Mouse (Mus musculus): ENCODE data around the gene A930009A15Rik.

Gene A930009A15Rik

DNA sequence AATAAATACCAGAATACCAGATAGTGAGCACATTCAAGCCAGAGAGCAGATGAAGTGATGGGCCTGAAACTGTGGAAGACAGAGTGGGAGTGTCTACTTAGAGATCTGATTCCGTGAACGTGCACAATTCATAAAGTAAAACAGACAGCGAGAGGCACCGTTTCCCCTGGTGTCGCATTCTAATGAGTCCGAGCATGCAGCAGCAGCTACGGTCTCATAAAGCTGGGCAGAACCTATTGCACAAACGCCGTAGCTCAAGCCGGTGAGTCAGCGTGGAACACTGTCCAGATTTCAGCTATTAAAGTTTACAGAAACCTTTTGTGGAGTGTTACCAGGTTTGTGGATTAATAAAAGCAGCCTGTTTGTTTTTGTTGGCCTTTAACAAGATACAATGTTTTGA lies 23.4 kb downstream of the A930009A15Rik start:
- Histone ChIP-seq H3K27me3 (ENCODE audit: control insufficient read depth, insufficient read depth, low read length, poor library complexity, severe bottlenecking) (no peaks in the 10 kb centered on the region), H3K36me3 (ENCODE audit: control insufficient read depth, insufficient read depth, low read length, poor library complexity, severe bottlenecking) (no peaks in the 10 kb centered on the region)
- no peak for DNase-seq (ENCODE audit: low read depth, low spot score)

DNA sequence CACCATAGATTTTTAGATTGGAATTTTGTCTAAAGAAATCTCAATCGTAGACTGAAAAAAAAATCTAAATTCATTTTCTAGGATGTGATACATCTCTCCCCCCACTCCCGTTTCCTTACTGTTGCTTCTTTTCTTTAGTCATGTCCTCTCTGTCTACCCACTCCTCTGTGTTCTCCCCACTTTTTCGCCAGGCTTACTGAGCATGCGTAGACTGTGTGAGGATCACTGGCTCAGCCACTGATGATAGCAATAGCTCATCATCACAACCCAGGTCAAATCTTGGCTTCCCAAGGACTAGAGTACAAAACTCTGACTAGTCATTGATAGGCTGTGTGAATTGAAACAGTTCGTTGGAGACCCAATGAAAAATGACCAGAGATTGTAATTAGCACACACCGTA lies 23.9 kb downstream of the A930009A15Rik start:
- H3K36me3 ChIP-seq (ENCODE audit: control insufficient read depth, insufficient read depth, low read length, poor library complexity, severe bottlenecking), result no peaks in the 10 kb centered on the region
- no peak for DNase-seq (ENCODE audit: low read depth, low spot score)
- H3K27me3 ChIP-seq (ENCODE audit: control insufficient read depth, insufficient read depth, low read length, poor library complexity, severe bottlenecking), result no peaks in the 10 kb centered on the region

DNA sequence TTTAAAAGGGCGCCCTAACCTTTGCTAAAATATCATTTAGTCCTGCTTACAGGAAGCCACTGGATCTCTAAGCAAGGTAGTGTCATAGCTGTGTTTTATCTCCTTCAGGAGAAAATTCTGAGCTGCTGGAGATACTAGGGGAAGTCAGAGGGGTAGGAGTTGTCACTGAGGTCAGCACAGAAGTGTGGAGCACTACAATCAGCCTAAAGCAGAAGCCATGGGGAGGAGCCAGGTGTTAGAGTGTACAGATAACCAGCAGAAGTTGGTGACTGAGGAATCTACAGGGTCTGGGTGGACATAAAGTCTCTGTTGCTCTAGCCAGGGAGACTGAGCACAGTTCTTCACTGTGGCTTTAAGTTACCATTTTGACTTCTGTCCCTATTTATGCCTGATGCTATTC lies 26.0 kb downstream of the A930009A15Rik start:
- no peaks in the 10 kb centered on the region for H3K27me3 ChIP-seq (ENCODE audit: control insufficient read depth, insufficient read depth, low read length, poor library complexity, severe bottlenecking)
- no peak for DNase-seq (ENCODE audit: low read depth, low spot score)

DNA sequence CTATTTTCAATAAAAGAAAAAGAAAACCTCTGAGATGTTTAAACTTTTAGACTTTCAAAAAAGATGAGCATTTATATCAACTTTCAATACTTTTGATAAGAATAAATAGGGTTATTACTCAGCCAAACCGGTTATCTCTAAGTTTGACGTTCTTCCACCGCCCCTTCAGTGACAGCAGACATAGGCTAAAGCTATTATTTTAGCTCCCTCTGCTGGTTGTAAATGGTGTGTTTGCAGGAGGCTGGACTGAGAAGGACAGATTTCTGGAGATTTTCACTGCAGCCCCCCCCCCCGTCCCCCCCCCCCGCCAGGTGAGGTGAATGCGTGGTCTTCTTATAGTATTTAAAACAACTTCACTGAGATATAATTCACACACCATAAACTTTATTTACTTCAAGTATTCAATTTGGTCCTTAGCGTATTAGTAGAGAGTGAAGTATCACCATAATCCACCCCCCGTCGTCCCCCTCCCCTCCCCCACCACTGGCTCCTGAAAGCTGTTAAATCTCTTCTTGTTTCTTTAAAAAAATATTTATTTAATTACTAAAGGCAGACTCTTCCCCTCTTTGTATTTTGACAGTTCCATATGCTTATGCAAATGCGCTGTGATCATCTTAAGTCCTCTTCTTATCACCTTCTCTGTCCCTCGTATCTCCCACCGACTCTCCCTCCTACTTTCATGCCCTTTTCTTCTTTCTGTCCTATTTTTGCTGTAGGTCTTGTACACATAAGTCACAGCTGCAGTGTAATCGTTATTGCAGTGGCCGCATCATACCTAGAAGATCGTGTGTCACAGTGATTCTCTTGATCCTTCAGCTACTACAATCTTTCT lies 47.9 kb downstream of the A930009A15Rik start:
- H3K36me3 ChIP-seq (ENCODE audit: control insufficient read depth, insufficient read depth, low read length, poor library complexity, severe bottlenecking), result no peaks in the 10 kb centered on the region
- DNase-seq (ENCODE audit: low read depth, low spot score), result peak; percentile 72
- H3K27me3 ChIP-seq (ENCODE audit: control insufficient read depth, insufficient read depth, low read length, poor library complexity, severe bottlenecking), result no peaks in the 10 kb centered on the region

More for the DNA sequence above, 26.0 kb downstream of the A930009A15Rik start:
- no peaks in the 10 kb centered on the region for H3K36me3 ChIP-seq (ENCODE audit: control insufficient read depth, insufficient read depth, low read length, poor library complexity, severe bottlenecking)

DNA sequence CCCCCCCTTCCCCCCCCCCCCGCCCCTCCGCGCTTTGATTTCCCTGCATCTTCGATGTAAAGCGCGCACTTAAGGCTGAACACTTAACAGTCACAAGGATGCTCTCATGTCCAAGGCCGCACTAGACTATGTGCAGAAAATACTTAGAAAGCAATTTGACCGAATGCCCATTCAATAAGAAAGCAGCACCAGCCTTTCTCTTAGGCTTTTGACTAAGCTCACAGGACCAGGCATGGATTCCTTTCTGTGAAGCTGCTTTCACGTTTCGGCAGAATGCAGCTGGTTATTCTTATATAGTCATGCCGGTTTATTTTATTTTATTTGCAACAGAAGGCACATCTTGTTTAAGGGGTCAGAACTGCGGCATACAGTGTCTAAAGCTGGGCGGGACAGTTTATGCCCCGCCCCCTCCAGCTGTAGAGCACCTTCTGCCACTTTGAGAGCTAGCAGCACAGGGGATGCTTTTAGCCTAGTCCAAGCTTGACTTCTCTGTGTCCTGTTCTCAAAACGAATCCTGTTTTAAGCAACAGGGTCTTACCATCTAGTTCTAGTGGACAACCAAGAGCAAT lies 48.6 kb downstream of the A930009A15Rik start:
- DNase-seq (ENCODE audit: low read depth, low spot score), result peak; percentile 2
- no peaks in the 10 kb centered on the region for H3K36me3 ChIP-seq (ENCODE audit: control insufficient read depth, insufficient read depth, low read length, poor library complexity, severe bottlenecking)

DNA sequence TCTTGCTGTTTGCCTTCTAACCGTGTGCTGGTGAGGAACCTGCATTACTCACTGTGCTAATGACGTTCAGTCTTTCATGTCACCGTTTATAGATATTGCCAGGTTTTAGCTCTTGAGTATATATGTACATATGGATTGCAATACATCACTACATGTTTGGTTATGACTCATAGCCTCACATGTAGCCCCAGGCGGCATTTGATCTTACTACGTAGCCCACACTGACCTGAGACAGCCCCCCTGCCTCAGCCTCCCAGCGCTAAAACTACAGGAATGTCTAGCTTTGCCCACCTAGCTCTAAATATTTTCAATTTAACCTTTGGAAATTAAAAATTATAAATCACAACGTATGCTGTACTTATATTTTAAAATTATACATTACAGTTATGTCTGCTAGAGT lies 53.7 kb downstream of the A930009A15Rik start:
- DNase-seq (ENCODE audit: low read depth, low spot score), result no peak
- H3K36me3 ChIP-seq (ENCODE audit: control insufficient read depth, insufficient read depth, low read length, poor library complexity, severe bottlenecking), result no peaks in the 10 kb centered on the region
- no peaks in the 10 kb centered on the region for H3K27me3 ChIP-seq (ENCODE audit: control insufficient read depth, insufficient read depth, low read length, poor library complexity, severe bottlenecking)

More for the DNA sequence above, 48.6 kb downstream of the A930009A15Rik start:
- no peaks in the 10 kb centered on the region for H3K27me3 ChIP-seq (ENCODE audit: control insufficient read depth, insufficient read depth, low read length, poor library complexity, severe bottlenecking)

DNA sequence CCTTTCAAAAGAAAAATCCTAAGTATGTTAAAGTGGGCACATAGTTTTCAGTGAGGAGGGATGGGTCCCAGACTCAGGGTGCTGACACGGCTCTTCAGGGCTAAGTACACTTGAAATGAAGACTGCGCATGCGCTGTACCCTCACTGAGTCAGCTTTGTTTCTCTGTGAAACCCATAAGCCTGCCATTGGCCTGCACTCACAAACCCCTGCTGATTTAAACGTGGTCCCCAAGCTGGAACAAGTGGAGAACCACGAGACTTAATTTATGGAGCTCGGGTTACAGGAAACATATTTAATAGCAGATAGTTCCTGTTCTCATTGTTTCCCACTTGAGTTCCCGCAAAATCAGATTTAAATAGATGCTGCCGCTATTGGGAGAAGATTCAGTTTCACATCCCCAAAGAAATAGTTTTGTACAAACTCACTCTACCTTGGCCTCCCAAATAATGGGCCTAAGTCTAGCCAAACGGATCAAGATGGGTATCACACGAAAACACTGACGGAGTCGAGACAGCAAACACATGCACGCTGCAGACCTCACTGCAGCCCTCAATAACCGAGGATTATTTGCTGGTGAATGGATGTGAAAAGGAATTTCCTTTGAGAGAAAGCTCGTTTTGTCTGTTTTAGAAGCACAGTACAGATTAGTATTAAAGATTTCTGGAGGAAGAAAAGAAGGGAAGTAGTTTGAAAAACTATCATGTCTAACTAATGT lies 54.3 kb downstream of the A930009A15Rik start:
- no peaks in the 10 kb centered on the region for H3K36me3 ChIP-seq (ENCODE audit: control insufficient read depth, insufficient read depth, low read length, poor library complexity, severe bottlenecking)
- peak; percentile 46 for DNase-seq (ENCODE audit: low read depth, low spot score)

DNA sequence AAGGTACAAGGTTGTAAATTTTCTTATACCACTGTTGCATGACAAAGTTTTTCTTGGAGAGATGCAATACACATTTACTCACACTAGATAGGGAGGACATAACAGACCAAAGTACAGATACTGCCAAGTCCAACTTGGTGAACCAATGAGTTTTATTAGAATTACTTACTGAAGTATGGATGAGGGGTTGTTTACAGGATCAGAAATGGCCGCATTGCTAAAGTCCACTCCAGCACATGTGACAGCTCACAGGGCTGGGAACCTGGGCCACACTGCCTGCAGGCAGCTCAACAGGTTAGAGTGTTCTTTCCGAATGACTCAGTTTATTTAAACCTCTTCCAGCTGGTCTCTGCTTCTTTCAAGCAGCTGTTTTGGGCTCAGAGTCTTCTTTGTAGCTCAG lies 55.2 kb downstream of the A930009A15Rik start:
- Histone ChIP-seq H3K36me3 (ENCODE audit: control insufficient read depth, insufficient read depth, low read length, poor library complexity, severe bottlenecking) (no peaks in the 10 kb centered on the region), H3K27me3 (ENCODE audit: control insufficient read depth, insufficient read depth, low read length, poor library complexity, severe bottlenecking) (no peaks in the 10 kb centered on the region)
- DNase-seq (ENCODE audit: low read depth, low spot score), result no peak

More for the DNA sequence above, 54.3 kb downstream of the A930009A15Rik start:
- no peaks in the 10 kb centered on the region for H3K27me3 ChIP-seq (ENCODE audit: control insufficient read depth, insufficient read depth, low read length, poor library complexity, severe bottlenecking)

DNA sequence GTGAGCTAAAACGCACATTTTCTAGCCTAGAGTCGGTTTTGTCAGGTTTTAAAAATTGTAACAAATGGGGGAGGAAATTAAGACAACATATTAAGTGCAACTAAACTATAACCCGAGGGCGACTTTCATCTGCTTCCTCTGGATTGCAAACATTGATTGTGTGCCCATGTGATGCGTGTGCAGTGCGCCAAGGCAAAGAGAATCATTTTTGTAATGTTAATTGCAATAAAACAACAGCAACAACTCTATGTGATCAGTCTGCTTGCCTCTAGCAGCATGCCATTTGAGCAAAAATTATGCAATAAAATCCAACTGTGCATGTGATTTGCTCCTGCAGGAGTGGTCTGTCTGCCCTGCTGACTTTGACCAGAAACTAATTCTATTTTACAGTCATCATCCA lies 56.9 kb downstream of the A930009A15Rik start:
- no peaks in the 10 kb centered on the region for H3K27me3 ChIP-seq (ENCODE audit: control insufficient read depth, insufficient read depth, low read length, poor library complexity, severe bottlenecking)
- no peaks in the 10 kb centered on the region for H3K36me3 ChIP-seq (ENCODE audit: control insufficient read depth, insufficient read depth, low read length, poor library complexity, severe bottlenecking)
- DNase-seq (ENCODE audit: low read depth, low spot score), result no peak

Data from splenic B cell, adult 2 months (primary cell).